Mouse (Mus musculus): ENCODE data around the gene Nop2.
A peak's percentile ranks its signal among the peaks of the same experiment; 100 is the strongest.

Gene Nop2

DNA sequence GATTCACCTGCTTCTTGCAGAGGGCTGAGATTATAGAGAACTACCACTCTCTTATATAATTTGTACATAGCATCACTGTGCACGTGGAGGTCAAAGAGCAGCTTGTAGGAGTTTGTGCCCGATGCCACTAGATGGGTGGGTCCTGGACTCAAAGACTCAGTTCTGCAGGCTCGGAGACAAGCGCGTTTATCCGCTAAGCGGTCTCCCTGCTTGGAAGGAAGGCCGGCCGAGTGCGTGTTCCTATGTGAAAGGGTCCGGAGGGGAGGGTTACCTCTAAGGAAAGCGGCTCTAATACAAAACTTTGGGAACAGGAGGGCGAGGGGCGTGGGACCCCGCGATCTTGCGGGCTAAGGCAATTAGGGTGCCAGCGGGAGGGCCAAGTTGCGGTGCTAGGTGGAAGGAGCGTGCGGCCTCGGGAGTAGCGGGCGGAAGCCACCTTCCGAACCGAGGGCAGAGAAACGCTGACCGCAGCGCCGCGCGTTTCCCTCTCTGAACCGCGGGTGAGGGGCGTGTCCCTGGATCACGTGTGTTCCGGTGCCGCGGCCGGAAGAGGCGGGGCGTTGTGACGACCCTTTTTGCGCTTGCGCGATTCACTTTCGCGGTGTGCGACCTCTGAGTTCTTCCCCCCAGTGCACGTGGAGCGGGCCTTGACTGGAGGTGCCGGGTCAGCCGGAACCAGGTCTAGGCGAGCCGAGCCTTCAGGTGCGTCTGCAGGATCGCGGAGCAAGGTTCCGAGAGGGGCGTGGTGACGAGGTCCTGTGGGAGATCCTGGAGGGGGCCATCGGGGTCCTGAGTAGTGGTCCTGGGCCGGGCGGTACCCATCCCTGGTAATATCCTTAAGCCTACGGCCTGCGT lies at the start of gene Nop2:
Nop2 (plus strand) TSS at position 608 of the 855 bp plus-strand sequence.
- DNase-seq = peak; percentile 82

DNA sequence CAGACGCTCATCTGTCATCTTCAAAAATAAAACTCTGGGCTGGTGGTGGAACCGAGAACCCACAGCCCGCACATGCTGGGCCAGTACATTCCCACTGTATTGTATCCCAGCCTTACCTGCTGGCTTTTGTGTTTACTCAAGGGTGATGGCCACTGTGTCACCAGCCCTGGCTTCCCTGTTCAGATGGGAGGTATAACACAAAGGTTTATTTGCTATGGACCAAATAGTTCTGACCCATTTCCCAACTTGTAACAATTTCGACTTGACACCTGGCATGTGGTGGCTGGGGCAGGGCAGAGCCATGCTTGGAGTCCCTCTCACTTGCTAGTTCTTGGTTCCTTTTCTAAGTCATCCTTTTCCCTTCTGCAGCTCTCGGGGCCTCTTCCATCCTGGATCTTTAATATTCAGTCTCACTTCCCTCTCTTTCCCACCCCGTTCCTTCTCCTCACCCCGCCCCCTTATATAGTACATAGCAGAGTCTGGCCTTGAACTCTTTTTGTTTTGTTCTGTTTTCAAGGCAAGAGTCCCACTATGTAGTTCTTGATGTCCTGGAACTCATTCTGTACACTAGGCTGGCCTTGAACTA lies 48.8 kb upstream of the Nop2 start:
- no peak for DNase-seq

DNA sequence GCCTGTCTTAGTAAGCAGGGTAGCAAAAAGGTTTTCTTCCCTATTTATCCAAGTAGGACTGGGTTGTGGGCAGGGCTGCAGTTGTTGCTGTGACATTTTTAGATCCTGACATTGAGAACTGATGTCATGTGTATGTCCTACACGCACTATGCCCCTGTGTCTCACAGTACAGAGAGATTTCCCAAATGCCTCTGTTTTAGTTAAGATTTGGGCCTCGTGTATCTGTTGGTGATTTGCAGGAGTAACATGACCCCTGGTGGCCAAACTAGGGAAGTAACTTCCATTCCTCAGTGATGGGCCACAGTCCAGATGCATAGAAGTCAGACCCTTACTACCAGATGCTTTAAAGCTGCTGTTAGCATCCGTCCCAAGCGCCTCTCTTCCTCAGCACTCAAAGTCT lies 47.3 kb upstream of the Nop2 start:
- DNase-seq = peak; percentile 61

DNA sequence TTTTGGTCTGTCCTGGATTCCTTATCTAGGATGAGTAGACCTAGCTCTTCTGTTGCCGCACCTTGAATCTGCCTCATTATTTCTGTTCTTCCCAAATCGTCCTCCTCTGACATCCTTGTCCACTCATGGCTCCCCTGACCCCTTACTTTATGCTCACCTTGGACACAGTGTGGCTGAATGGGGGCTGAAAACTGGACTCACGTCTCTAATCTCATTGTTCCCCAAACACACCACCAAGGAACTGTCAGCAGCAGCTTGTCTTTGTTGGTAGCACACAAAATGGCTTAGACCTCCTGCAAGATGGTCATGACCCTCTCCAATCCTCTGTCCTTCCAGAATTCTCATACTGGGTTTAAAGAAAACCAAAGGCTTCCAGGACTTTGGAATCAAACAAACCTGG lies 43.8 kb upstream of the Nop2 start:
- no peak for DNase-seq

DNA sequence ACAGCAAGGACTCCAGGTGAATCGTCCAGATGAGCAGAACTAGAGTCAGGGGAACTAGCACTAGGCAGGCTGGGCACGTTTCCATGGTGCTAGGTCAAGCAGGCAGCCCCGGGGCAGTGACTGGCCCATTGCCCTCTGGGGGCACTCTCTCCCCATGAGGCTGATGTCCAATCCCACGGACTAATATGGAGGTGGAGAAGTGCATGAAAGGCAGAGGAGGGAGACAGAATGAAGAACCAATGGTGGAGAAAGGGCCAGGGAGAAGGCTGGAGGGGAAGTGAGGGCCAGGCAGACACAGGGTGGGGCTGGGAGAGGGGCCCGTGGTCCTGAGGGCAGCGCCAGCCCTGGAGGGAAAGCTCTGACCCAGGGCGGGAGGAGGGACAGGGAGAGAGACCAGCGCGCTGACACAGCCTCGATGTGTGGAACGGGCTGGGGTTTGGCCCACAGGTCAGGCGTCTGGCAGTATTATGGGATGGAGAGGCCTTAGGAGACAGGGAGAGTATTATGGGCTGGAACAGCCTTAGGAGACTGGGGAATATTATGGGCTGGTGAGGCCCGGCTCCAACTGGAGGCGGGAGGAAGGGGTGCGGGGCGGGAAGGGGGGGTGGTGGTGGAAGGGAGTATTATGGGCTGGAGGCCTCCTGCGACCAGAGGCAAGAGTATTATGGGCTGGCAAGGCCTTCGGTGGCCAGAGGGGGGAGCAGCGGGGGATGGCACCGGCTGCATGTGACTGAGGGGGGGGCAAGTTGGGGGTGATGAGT lies 43.0 kb upstream of the Nop2 start:
- DNase-seq = peak; percentile 77

DNA sequence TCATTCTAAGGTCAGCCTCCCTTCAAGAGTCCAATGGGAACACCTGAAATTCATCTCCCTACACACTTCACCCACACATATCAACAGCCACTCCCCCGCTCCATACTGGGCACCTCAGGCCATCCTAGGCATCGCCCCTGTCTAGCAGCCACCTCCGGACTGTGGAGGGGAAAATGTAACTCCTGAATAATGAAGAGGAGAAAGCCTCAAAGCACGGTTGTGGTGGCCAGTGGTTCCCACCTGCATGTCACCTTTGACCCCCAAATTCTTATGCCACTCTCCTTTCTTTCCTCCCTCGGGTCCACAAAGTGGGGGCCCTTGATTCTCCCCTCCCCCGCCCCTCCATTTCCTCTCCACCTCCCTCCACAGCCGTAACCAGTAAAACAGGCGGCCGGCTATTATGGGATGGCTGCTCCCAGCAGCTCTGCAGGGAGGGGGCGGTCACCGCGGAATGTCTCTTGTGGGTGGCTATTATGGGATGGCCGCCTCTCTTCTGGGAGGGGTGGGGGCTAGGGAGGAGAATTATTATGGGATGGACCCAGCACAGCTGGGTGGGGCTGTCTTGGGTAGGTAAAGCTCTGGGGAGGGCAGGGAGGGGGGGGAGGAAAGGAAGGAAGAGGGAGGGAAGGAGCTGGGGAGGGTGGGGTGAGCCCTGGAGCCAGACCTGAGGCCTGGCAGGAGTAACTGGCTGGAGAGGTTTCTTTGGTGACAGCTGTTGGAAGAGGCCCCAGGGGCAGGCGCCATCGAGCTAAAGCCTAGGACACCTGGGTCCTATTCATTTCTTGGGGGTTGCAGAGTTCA lies 42.0 kb upstream of the Nop2 start:
- peak; percentile 76 for DNase-seq

DNA sequence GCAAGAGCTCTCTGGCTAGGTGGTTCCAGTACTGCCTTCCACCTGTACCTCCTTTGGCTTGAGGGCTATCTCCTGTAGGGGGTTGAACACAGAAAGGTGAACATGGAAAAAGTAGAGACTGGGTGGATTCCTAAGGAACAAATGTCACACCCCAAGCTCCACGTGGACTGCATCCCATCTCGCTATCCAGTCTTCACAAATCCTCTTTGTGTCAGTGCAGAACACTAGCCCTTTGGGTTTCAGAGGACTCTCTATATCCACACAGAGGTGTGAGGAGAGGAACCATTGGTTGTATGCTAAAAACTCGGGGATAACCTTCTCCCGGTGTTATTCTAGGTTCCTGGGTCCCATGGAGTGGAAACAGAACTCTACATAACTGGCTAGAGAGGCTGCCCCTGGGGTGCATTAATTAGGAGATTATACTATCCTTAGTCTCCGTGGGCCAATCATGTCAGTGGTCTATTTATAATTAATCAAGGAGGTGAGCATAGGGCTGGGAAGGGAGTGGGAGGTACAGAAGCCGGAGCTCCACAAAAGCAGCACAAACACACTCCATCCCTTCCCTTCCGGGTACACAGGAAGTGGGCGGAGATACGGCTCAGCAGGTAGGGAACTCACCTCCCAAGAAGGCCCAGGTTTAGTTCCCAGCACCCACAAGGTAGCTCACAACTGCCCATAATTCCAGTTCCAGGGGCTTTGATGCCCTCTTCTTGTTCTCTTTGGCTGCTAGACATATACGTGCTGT lies 41.2 kb upstream of the Nop2 start:
- no peak for DNase-seq

DNA sequence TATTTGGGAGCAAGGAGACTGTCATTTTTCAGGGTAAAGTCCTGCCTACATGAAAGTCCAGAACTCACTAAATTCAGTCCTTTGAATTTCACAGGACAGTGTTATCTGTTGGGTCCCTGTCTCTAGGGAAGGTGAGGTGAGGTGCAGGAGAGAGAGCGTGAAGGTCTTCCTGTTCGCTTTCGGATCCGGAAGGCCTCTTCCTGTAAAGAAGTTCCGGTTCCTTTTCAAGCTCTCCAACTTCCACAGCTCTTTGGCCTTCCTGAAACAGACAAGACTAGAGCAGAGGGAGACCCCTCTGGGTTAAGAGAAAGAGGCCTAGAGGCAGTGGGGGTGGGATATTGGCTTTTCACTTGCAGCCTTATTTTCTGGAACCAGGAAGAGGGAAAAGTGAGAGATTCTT lies 39.3 kb upstream of the Nop2 start:
- no peak for DNase-seq

DNA sequence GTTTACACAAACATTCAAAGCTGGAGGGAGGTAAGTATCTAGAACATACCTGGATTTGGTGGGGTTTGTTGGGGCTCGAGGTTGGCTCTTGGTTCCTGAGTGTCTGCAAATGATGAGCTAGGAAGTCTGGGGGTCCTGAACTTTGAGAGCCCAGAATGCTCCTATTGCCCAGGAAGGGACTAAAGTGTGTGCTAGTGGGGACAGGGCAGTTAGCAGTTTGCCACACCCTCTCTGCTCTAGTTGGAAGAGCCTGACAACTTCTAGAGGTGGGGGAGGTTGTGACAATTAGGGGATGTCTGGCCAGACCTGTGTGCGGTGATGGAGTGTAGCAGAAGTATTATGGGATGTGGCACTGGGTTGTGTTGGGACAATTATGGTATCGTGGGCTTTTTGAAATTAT lies 36.9 kb upstream of the Nop2 start:
- no peak for DNase-seq

DNA sequence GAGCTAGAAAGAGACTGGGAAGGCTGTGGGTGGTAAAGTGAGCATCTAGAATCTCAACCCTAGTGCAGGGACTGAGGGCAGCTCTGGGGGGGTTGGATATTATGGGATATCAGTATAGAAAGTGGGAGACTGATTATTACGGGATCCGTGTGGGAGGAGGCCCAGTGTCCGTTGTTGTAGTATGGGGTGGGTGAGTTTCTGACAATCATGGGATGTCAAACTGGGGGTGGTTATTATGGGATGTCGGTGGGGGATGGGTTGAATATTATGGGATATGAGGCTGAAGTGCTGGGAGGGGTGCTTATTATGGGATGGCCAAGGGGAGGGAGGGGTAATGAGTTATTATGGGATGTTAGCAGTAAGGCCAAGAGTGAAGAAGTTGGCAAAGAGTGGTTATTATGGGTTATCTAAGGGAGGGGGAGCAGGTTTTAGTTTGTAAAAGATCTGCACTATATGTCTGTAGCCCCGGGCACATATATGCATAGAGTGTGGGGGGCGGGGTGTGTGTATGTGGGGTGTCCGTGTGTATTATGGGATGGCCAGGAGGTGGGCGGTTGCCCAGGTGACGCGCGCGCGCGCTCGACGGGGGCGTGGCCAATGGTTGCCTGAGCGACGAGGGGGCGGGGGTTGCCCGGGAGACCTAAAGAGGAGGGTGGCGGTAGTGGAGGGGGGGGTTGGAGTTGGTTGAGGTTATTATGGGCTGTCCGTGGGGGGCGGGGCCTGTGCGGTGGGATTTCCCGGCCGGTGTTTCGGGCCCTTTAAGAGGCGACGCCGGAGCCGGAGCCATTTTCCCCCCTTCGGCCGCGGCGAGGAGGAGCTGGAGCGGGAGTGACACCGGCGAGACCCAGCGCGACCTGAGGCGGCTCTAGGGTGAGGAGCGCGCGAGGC lies 36.1 kb upstream of the Nop2 start, which contains the start of gene Chd4:
Chd4 (plus strand) TSS at position 591 of the 888 bp plus-strand sequence.
- peak; percentile 97 for DNase-seq

DNA sequence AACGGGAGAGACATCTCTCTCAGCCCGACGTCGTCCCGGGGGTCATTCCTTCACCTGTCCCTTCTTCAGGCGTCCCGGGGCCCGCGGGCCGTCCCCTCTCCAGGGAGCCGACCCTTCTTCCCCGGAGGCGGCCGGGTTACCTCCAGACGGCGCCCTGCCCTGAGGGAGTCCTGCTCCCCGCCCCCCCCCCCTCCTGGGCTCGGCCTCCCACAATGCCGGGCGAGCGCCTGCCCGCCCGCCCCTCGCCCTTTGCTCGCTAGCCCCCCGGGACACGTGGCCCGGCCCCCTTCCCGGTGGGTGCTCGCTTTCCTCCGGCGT lies 35.5 kb upstream of the Nop2 start:
- no peak for DNase-seq

DNA sequence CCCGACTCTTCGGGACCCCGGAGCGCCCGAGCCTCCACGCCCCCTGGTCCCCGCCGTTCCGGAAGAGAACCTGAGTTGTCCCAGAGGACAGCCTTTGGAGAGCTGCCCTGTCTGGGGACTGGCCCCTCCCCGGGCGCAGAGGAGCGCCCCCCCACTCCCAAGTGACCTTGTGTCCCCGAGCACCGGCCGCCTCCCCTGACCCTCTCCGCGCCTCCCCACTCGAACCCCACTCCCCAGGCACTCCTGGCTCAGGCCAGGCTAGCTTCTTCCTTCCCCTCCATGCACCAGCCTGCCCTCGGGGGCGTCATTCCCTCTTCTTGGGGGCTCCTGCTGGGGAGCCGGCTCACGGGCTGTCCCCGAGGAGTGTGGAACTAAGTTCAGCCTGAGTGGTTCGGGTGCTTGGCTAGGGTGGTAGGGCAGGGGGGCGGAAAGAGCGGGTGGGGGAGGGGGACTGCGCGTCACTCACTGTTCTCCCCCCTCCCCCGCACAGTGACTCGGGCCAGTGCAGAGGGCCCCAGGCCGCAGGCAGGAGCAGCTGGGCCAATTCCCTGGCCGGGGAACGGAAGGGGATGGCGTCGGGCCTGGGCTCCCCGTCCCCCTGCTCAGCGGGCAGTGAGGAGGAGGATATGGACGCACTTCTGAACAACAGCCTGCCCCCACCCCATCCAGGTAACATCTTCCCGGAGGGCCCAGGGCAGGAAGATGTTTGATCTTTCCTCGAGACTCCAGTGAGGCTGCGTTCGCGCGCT lies 34.9 kb upstream of the Nop2 start:
- DNase-seq = peak; percentile 70

DNA sequence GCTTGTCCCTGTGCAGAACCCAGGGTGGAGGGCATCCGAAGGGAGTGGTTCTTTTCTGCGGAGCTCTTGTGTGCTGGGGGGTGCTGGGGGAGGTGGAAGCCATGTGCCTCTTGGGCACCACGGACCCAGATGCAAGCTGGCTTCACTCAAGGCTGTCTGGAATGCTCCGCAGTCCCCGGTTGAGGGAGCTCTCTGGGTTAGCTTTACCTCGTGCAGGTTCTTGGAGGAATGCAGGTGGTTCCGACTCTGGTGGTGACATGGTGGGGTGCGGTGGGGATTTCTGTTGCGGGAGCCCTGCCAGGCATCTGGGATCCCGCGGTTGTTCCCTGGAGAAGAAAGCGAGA lies 34.4 kb upstream of the Nop2 start:
- DNase-seq = no peak

DNA sequence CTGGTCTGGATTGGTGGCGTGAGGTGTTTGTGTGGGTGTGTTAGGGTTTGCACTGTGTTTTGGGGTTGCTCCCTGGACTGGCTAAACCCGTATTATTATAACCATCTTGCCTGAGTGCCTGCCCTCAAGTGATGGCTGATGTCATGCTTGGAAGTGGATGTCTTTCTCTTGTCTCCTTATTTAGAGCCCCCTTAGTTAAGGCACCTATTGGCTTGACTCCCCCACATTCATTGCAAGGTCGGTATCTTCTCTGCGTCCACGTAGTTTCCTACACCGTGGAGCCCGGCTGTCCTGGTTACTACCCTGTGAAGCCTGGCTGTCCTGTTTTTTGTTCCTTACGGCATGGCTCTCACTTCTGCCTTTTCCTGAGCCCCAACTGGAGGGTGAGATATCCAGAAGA lies 33.8 kb upstream of the Nop2 start:
- no peak for DNase-seq

DNA sequence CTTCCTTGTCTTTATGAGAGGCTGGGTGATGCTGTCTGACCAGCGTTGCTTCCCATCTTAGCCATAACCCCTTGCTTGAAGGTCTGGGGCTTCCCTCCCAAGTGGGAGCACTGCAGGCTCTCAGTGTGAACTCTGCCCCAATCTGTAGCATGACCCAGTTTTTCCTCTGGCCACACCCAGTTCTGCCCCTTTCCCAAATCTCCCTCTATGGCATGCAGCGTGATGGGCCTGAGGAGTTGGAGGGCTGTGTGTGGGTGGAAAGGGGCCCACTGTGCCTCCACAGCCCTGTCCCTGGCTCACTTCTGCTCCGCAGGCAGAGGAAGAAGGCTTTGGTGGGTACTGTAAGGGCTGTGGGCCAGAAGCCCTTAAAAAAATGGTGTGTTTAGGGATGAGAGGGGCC lies 33.2 kb upstream of the Nop2 start:
- DNase-seq = peak; percentile 38

DNA sequence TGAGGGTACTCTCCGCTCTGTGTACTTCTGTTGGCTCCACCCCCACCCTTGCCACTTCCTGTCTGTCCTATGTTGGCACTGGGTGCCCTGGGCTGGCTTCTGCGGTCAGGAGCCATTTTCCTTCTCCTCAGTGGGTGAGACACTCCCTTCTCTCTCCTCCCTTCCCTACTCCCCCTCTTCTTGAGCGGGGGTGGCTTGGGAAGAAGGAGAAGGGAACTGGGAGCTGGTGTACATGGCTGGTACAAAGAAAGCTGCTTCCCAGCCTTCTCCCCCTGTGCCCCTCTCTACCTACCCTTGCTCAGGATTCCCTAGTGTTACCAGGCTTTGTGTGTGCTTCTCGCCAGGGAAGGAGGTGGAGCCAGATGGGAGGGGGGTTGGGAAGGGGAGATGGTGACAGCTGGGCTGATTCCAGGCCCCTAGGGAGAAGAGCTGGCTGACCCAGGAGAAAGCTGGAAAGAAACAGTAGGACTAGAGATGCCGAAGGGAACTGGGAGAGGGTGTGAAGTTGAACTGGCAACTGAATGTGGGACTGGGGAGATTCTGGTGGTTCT lies 32.2 kb upstream of the Nop2 start:
- DNase-seq = peak; percentile 38

DNA sequence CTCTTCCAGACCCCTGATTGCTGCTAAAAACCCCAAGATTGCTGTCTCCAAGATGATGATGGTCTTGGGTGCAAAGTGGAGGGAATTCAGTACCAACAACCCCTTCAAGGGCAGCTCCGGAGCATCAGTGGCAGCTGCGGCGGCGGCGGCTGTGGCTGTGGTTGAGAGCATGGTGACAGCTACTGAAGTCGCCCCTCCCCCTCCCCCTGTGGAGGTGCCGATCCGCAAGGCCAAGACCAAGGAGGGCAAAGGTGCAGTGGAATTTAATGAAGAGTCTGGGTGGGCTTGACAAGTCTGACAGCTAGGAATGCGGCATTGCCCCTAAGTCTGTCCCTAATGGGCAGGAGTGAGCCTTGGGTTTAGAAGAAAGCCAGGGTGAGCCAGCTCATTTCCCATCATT lies 30.3 kb upstream of the Nop2 start:
- DNase-seq = no peak

DNA sequence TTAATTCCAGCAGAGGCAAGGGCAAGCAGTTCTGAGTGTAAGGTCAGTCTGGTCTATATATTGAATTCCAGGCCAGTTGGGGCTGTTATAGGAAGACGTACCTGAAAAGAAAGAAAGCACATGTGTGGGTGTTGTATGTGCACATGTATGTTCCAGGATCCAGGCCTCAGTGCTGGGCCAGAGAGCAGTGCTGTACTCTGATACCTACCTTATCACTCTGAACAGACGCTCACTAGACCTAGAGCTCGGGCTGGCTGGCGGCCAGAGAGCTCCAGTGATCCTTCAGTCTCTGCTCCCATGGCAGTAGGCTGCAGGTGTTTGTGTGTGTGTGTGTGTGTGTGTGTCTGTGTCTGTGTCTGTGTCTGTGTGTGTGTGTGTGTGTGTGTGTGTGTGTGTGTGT lies 27.5 kb upstream of the Nop2 start:
- no peak for DNase-seq

DNA sequence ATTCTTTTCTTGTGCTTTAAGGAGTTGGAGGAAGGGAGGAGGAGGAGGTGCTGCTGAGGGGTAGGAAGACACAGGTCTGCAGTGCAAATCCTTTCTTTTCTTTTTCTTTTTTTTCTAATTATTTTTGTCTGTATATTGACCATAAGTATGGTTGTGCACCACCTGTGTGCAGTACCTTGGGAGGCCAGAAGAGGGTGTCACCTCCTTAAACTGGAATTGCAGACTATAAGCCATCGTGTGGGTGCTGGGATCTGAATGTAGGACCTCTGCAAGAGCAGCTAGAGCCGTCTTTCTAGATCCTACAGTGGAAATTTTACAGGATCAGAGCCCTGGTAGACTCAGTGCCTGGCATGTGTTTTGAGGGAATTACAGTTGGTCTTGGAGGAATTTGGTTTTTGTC lies 24.0 kb upstream of the Nop2 start:
- DNase-seq = no peak

DNA sequence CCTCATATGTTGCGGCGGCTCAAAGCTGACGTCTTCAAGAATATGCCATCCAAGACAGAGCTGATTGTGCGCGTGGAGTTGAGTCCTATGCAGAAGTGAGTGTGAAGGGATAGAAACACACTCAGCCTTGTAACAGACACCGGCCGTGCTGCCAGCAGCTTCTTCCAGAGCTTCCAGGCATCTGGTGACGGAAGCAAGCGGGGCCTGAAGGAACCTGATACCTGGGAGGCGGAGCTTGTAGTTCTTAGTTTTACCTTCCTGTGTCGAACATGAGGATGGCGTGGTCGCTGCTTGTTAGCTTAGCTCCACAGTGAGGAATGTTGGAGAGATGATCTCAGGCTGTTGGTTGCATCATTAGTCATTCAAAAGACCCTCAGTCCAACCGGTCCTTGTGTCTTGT lies 22.3 kb upstream of the Nop2 start:
- DNase-seq = no peak
